Mouse (Mus musculus) embryo, embryonic 10.5 days (tissue): Measurements from ENCODE around the gene Gpr88.

Source experiments
- DNase-seq: peaks from one replicate; pipeline ENCODE4 v3.0.0-alpha.2; 2015; ENCODE audit warnings: low spot score

The Gpr88 gene

DNA sequence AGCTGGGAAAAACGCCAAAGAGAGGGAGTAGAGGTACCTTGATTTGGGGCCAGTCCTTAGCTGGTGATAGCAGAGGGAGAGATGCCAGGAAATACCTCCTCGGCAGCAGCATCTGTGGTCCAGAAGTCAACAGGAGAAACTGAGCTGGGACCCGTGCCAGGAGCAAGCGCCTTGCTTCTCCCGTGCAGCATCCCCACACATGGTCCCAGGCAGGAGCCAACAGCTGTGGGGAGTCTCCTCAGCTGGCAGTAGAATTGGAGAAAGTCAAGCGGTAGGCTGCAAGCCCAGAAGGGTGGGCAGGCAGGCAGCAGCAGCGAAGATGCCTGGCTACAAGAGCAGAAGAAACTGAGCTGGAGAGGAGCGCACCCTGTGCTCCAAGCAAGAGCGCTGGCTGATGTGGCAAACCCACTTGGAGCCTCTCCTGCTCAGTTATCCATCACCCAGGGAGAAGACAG is at the start of gene Gpr88:
Gene Gpr88 (minus strand): TSS at position 427 of the 455 bp plus-strand sequence.
- DNase-seq, result peak; percentile 45

DNA sequence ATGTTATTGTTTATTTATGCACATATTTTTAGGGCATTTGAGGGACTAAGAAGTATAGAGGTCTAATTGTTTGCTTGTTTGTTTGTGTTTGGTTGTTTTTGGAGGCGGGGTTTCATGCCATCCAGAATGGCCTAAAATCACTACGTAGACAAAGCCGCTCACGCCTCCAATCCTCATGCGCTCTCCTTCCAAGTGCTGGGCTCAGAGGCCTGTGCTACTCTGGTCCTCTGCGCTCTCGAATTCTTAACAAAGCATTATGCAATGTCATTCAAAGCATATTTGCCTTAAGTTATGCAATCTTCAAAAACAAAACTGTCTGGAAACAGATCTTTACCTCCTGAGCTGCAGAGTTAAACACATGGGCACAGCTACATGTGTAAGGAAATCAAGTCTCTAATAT is 49.3 kb upstream of the Gpr88 start:
- DNase-seq, result no peak

DNA sequence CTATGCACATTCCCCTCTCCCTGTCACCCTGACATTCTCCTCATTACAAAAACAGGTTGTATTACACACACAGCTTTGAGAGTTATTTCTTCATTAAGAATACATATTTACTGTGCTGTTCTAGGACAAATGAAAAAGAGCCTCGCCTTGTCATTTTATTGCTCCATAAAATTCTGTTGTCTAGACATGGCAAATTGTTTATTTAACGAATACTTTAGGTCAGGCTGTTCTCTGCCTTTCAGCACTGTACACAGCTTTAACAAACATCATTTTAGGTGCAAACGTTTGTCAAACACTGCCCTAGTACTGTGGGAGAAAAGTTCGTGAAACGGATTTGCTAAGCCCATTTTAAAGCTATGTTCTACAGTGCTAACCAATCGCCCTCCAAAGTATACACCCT is 48.5 kb upstream of the Gpr88 start:
- no peak for DNase-seq

DNA sequence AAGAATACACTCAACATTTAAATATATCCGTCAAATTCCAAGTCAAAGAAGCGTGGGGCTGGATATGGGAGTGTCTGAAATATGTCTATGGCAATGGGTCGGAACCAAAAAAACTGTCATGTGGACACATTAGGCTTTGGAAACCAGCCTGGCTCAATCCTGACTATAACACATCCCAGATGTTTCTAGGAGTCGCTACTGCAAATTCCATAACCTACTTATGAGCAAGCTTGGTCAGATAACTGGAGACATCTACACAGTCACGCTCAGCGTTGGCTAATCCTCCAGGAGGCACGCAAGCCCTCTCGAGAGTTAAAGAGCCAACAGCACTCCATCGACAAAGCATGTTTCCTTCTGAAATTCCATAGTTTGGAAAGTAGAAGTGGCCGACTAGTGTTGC is 45.4 kb upstream of the Gpr88 start:
- no peak for DNase-seq

DNA sequence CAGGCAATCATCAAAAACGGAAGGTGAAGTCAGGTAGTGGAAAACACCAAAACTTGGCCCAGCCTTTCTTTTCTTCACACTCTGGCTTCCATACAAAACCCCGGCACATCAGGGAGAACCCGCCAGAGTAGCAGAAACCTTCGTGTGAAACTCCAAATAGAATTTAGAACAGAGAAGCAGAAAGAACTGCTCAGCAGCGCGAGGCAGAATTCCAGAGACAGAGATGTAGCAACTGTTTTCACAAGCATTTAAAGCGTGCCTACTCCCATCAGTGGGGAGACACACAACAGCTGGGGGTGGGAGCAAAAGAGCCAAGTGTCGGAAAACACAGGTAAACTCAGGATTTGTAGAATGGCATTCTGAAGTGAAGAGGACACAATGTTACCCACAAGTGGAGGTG is 44.7 kb upstream of the Gpr88 start:
- DNase-seq, result no peak

DNA sequence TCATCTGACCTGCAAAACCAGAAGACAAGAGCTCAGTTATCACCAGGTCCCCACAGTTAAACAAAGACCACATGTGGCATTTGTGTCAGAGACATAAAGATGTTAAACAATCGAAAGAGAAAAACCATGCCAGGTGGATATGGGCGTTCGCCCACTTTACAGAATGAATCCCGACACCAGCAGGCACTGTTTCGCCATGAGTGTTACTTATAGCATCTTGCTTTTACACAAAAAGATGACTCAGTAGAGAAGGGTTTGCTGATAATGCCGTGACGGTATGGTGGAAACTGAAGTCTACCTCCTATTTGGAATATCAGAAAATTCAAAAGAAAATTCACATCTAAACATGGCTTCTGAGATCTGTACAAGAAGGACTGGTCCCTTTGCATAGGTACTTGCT is 43.9 kb upstream of the Gpr88 start:
- no peak for DNase-seq

DNA sequence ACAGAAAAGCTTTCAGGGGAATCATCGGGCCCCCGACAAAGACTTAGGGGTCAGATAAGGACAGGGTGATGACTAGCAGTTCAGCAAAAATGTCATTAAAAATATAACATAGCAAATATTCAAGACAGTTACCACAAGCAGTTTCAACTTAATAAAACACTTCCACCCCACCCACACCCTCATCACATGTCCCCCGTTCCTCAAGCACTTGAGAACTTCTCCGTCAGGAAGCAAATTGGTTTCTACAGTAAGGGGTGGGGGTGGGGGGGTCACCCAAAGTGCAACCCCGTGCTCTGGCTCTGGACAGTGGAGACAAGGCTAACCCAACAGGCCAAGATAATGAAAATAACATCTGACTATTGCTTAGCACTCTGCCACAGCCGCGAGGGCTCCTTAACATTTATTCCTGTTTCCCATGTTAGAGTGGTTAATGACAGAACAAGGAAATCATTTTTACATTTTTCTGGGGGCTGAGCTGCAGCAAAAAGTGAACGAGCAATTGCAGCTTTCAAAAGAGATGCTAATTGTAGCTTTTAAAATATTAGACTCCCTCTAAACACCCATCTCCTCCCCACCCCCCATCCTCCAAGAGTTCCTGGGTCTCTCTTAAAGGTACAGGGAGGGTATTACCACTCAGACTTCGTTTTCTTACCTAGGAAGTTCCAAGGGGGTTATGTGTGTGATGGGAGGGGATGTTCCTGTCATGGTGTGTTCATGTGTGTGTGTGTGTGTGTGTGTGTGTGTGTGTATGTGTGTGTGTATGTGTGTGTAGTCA is 36.9 kb upstream of the Gpr88 start:
- no peak for DNase-seq

DNA sequence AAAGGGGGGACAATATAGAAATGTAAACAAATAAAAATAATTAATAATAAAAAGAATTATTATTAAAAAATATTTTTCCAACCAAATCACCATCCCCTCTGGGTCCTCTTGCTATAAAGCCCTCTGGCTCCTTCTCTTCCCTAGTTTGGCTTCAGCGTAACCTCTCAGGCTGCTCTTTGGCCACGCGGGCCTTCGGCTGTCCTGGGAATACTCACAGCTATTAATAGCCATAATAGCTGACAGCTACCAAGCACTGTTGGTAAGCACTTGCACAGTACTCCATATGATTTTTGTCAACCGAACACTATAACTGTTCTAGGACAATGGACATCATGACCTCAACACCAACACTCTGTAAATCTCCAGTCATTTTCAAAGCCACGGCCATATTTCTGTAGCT is 35.5 kb upstream of the Gpr88 start:
- DNase-seq, result no peak

DNA sequence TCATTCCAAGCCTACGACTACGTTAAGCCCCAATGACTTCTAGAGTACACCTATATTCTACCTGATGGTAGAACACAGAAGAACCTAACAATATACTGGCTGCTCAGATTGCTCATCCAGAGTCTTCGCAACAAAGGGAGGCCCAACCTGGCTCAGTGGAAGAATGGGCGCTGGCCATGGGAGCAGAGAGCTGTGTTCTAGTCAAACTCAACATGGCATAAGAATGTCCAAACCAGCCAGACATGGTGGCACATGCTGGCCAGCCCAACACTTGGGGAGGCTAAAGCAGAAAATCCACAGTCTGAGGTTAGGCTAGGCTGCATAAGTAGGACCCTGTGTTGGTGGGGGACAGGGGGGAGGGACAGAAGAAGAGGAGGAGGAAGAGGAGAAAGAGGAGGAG is 31.4 kb upstream of the Gpr88 start:
- DNase-seq, result no peak

DNA sequence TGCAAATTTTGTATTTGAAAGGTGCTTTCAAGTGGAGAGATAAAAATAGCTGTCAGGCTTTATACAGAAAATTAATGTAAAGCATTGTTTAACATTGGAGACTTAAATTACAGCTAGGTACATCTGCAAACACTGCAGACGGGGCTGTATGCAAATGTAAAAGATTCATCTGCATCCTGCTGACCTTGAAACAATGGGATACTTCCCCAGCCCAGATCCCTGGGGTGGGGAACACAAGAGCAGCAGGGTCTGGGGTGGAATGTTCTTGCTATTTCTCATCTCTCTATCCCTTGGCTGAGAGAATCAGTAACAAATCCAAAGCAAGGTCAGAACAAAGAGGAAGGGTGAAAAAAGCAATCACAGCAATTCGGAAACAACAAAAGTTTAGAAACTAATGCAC is 30.7 kb upstream of the Gpr88 start:
- no peak for DNase-seq

DNA sequence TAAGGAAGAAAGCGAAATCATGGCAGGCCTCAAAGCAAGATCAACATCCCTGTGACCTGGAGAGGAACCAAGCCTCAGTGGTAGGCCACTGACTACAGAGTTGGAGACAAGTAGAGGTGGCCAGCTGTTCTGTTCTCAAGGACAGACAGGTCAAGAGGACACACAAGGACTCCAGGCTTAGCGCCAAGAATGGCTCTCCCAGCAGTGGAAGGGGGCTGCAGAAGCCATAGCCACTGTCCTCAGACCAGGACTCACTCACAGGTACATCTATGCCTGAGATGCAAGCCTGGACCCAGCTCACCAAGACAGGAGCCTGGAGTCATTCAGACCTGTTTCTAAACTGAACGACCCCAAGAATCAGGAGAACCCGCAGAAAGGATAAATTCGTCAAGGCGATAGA is 28.4 kb upstream of the Gpr88 start:
- DNase-seq, result no peak

DNA sequence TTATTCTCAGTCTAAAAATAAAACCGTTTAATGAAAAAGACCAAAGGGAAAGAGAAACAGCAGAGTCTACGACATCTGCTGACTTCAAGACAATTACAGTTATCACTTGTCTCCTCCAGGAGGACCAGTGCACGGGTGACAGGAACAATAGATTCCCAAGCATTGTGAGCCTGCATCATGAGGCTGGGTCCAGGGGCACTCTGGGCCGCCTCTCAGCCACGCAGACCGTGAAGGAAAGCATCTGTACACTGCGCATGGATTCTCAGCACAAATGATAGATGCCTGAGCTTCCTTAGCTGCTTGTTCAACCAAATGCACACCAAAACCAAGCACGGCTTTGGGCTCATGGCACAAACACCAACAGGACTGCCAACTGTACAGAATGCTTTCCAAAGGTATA is 23.8 kb upstream of the Gpr88 start:
- no peak for DNase-seq

DNA sequence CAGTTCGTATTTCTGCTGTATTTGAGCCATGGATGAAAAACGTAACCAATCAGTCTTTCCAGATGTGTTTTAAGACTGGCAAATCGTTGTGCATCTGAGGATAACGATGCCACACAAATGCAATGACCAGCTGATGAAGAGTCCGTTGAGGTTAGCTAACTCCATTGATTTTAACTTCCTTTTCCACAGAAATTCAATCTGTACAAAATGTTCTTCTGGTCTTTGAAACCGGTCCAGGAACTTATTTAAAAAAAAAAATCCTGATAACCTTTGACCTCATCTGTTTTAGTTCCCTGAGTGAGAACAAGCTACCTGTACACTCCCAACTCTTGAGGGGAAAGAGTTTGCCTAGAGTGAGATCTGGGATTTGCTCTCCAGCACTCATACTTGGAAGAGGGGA is 18.4 kb upstream of the Gpr88 start:
- DNase-seq, result no peak

DNA sequence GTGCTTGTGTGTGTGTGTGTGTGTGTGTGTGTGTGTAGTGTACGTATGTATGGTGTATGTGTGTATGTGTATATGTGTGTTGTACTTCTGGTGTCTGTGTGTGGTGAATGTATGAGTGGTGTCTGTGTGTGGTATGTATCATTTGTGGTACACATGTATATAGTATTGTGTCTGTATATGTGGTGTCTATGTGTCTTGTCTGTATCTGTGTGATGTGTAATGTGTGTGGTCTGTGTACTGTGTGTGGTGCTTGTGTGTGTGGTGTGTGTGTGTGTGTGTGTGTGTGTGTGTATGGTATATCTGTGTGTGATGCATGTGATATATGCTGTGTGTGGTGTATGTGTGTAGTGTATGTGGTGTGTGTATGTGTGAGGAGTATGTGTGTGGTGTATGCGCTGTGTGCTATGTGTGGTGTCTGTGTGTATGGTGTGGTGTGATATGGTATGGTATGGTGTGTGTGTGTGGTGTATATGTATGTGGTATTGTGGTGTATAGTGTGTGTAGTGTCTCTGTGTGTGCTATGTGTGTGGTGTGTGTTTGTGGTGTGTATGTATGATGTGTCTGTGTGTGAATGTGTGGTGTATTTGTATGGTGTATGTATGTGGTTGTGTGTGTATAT is 13.8 kb upstream of the Gpr88 start:
- DNase-seq, result no peak

DNA sequence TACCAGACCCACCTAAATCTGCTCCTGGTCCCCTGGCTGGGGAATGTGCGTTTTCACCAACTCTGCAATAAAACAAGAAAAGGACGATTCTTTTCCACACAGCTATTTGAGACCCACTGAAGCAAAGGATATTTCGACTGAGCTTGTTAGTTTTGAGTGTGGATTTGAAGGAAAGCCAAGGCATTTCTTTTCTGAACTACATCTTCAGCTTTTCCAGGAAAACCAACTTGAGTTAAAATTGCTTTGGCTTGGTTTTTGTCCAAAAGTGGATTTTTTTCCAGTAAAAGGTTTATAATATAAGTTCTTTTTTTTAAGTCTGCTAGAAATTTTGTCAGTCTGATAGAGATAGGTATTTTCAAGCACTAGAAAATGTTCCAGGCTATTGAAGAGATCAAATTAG is 13.1 kb upstream of the Gpr88 start:
- no peak for DNase-seq

DNA sequence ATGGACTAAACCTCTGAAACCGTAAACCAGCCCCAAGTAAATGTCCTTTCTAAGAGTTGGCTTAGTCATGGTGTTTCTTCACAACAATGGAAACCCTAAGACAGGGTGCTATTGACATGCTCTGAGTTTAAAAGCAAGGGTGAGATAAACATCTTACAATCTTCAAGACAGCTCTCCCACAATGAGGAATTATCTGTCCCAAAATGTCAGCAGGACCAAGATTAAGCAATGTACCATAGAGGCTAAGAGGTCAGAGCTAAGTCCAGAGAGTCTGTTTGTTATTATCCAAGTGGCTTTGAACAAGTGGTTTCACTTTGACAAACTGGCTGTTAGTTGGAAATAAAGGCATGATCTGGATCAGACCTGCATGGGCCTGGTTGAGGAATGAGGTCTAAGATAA is 10.7 kb upstream of the Gpr88 start:
- no peak for DNase-seq

DNA sequence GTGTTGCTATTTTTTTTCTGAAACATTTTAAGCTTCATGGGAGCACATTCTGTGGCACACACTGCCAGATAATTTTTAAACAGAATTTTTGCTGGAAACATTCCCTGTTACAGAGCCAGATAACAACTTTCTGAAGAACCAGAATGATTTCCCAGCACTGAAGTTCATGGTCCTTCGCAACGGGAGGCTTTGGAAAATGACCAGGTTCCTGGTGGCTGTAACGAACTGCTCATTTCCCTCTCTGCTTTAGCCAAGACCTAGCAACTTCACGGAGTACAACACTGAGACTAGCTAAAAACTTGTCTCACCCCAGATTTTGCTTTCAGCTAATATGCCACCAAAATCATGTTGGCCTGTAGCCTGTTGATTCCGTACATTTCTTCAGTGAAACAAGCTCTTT is 9.8 kb upstream of the Gpr88 start:
- no peak for DNase-seq

DNA sequence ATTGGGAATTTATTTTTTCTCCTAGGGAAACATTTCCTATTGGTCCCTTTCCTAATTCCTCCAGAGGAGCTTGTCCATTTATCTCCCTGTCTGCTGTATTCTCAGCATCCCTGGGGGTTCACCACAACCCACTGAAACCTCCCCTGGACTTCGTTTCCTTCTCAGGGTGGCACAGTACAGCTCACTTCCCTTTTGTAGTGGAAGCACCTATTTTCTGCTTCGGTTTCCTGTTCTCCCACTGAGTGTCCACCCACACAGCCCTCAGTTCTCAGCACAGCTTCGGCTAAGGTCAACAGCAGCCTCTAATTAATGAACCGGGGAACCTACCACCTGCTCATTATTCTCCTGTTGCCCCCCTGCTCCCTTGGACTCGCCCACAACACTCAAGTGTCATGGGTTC is 2.8 kb upstream of the Gpr88 start:
- DNase-seq, result no peak

DNA sequence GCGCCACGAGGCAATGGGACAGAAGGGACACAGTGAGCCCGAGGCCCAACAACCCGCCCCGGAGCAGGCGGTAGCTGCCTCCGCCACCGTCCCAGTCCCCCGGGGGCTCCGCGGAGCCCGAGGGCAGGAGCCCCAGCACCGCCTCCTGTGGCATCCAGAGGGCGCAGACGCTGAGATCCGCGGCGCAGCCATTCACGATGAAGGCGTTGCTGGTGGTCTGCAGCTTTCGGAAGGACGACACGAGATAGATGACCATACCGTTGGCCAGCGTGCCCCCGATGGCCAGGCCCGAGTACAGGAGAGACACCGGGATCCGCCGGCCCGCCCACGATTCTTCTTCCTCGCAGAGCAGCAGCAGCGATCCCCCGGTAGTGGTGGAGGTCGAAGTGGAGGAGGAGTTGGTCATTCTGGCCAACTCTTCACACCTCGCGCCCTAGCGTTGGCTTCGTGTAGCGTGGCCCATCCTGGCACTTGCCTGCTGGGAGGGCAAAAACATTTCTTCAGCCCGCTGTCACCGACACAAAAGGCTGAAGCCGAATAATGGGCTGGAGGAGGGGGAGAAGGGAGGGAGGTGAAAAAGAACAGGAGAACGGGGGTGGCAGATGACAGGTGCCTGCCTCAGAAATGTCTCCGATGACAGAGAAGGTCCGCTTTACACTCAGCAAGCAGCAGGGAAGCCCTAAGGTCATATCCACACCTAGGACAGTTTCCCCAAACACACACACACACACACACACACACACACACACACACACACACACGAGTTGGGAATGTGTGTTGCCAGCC is 855 bp downstream of the Gpr88 start:
- DNase-seq, result peak; percentile 64

DNA sequence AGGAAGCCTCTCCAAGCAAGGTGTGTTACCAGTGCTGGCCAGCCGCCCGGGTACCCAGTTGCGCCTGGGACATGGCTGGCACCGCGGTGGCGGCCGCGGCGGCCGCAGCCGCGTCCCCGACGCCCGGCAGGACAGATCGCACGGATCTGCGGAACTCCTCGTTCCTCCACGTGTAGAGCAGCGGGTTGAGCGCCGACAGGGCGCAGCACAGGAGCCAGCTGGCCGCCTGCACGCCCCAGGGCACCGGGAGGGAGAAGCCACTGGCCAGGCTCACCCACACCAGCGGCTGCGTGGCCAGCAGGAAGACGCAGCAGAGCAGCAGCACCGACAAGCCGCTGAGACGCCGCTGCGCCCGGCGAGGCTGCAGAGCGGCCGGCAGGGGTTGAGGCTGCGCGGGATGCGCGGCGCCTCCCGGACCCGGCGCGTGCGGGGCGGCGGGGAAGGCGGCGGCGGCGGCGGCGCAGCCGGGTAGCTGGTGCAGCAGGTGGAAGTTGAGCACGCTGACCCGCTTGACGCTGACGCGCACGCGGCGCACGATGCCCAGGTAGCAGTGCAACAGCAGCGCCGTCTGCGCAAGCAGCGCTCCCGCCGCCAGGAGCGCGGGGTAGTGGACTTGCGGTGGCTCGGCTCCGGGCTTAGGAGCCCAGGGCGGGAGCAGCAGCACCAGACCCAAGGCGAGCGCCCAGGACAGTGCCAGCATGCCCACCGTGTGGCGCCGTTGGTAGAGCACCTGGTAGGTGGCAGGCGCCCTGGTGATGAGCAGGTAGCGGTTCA is 1.6 kb downstream of the Gpr88 start:
- DNase-seq, result peak; percentile 48

DNA sequence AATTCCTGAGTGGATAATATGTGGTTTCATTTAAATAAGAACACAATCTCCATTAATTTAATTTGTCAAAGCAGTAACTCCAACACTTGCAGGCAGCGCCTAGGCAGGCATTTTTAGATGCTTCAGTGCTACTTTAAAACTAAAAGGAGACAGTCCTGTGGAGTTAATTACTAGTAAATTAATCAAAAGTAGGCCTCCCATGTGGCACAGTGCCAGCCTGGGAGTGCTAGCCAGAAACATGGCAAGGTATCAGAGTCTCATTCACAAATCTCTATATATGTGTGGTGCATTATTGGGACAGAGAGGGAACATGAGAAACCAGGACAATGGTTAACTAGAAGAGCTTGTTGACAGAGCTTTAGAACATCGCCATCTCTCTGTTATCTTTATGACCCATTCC is 4.3 kb downstream of the Gpr88 start:
- DNase-seq, result no peak

DNA sequence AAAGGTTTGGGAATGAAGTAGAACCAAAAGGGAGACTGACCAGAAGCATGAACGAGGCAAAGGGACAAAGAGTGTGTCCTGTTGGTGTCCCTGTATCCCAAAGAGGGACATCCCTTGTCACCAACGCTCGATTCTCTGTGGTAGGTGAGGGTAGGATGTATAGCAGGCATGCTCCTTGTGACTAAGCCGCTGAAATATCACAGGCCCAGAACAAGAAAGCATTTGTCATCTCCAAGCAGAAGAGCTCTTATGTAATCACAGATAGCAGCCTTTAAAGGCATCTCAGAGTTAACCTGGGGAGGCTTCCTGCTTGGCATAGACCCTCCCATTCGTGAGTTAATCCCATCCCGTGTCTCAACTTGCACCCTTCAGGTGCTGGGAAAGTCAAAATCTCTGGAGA is 8.8 kb downstream of the Gpr88 start:
- no peak for DNase-seq
